Mouse (Mus musculus) spleen, postnatal 14 days (tissue): ENCODE results near the gene Gm10491.
A peak's percentile ranks its signal among the peaks of the same experiment; 100 is the strongest.

Experiments
- DNase-seq, 2 experiments: peaks; one replicate each; pipeline ENCODE4 v3.0.0; 2021 to 2022; ENCODE audit warnings: low spot score in 2 of 2

Gm10491 gene

DNA sequence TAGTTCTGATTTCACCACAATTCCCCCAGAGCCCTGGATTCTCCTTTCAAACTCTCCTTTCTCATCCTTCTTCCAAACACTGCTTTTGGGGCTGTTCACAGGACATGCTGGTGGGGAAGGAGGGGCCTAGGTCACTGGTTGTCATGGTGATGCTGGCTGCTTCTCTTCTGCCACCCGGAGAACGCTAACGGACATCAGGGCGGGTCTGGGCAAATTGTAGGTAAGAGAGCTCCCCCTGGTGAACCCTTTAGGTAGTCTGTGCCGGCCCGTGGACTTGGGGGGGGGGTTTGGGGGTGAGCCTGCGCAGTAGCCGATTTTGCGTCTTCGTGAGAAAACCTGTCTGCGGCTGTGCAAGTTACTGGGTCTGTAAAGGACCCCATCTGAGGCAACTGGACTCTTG, 27.8 kb downstream of the Gm10491 start:
- DNase-seq: peak; percentile 18 to 50

DNA sequence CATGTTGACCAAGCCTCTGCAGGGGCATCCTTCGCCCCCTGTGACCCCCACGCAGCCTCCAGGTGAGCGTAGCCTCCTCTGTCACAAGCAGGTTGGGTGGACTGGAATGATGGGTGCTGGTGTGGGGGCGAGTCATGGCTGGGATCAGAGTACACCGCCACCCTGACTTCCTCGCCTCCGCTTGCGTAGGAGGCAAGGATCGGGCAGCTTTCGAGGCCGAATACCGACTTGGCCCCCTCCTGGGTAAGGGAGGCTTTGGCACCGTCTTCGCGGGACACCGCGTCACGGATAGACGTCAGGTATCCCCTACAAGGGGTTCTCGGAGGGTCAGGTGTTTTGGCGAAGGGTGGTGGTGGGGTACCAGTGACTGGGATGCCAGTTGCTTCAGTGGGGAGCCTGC, 29.1 kb downstream of the Gm10491 start:
- DNase-seq: no peak

DNA sequence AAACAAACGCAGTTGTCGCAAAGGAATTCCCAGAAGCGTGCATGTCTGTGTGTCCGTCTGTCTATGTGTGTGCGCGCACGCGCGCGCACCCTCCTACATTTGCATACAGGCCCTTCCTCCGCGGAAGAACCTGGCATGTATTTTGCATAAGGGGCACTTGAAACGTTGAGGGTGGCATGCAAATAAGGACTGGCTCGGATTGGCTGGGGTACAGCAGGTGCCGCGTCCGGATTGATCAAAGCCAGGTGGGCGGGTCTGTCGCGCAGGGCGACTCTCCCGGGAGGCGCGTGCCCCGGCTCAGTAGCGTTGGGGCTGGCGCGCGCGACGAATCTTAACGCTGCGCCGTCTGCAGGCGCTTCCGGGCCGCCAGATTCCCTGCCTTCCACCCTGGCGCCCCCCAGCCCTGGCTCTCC, 29.6 kb downstream of the Gm10491 start, which contains the start of gene Pim2:
Gene Pim2, plus strand, starts transcription at position 256 of the 413 bp plus-strand sequence.
- DNase-seq: peak; percentile 64 to 74

DNA sequence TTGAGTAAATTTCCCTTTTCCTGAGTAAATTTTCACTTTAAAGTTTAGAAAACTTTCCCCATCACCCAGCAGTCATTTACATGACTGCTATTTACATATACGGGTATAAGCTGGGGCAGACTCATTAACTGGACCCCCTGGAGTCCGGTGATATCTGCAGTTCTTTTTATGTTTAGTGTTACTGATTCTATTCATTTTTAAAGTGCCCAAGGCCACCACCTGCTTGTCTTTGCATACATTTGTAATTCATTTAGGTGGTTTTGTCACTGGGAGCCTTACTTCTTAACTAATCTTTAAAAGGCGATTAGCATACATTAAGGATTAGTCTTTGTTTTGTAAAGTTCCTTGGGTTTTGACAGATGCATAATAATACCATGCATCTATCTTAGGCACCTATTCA, 37.8 kb downstream of the Gm10491 start:
- DNase-seq: no peak

DNA sequence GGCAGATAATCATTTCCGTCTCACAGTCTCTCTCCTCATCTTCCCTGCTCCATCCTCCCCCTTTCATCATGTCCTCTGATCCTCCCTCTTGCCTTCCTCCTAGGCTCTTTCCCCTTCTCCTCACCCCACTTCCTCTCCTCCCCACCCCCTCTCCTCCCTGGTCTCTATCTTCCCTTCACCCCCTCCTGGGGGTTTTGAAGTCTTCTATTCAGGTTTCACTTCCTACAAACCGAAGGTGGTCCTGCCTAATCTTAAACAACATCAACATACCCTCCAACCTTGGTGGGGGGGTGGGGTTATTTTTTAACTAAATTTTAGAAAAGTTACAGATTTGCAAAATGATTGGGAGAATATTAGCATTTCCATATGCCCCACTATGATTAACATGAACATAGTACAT, 39.1 kb downstream of the Gm10491 start:
- no peak for DNase-seq

DNA sequence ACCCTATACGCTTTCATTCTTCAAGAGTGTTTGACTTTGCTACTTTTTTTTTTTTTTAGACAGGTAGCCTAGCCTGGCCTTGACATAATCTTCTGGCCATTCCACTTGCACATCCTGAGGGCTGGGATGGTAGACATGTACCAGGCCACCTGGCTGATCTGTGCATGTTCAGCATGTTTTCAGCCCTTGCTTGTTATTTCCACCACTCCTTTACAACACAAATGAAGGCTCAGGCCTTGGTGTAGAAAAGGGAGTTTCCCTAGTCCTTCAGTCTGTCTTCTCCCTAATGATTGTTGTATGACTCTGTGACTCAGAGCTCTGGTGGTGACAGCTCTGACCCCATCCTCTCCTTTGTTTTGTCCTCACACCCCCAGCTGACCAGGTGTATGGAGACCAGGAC, 40.5 kb downstream of the Gm10491 start:
- no peak for DNase-seq

DNA sequence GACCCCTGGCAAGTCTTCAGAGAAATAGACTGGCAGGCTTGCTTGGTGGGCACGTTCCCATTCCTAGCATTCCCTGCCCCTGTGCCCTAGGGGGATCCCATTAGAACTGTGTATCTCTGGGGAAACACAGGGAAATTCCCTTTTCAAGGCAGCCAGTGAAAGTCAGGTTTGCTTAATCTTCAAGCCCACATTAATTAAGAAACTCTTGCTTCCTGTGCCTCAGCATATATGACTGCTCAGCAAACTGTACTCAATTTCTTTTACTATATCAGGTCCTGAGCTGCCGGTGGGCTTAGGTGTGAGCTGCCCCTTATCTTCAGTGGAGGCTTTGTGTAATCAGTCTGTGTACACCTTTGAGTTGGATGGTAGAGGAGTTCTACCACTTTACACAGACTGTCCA, 41.8 kb downstream of the Gm10491 start:
- no peak for DNase-seq

DNA sequence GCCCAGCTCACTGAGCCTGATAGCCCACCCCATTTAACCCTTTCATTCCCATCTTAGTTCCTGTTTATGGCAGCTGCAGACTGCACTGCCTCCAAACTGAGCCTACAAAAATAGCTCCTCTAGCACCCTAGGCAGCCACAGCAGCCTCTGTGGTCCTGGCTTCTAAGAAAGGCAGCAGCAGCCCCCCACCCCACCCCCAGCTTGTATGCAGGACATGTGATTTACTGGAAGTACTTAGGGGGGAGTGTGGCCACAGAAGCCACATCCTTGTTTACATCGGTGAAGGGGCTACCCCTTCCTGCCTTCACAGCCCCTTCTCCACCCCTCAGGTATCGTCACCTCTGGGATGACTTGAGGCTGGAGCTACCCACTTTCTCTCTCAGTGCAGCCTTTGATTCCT, 42.3 kb downstream of the Gm10491 start:
- DNase-seq: no peak

DNA sequence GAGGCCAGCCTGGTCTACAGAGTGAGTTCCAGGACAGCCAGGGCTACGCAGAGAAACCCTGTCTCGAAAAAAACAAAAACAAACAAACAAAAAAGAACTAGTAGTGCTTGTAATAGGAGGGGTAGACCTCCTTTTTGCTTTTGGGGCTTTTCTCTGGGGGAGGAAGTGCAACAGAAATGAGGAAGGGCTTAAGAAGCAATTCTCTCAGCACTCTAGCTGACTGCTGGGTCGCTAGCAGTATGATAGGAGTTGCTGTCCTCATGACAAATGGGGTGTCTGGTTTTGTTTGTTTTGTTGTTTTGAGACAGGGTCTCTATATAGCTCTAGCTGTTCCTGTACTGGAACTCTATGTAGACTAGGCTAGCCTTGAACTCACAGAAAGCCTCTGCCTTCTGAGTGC, 43.1 kb downstream of the Gm10491 start:
- DNase-seq: no peak

DNA sequence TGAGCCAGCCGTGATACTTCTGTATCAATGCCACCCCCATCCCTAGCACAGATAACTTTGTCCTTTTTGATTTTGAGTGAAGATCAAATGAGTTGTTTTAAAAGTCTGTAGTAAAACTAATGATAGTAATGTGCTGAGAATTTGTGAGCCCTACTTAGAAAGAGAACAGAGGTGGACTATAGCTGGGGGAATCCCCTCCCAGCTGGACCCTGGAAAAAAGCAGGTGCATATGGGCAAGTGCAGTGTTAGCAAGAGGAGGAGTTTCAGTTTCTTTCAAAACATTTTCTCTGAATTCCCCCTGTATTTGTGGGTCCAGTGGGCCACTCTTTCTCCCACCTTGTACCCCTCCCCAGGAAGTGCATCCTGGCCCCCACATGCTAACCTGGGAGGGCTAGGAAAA, 44.5 kb downstream of the Gm10491 start:
- DNase-seq: no peak

DNA sequence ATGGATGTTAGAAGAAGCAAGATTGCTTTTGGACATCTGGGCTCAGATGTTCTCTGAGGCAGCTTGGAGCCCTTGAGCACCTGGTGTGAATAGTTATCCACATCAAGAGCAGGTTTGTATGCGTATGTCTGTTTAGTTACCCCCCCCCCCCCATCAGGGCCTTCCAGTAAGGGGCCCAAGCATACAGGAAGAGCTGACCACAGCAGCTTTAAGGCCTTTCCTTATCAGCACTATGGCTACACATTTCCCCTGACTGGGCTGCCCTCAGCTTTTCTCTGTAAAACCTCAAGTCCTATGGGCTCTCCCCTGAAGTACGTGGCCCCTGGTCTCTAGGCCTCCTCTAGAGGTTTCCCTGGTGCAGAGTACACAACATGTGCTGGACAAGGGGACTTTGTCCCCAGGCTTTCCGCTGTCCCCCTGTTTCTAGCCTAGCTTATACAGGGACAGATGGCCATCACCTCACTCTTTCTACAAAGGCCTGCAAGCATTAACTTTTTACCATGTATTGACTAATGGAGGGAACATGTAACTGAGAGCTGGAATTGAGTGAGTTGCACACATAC, 48.4 kb downstream of the Gm10491 start:
- DNase-seq: no peak
